Mouse (Mus musculus) liver, adult 2 months (tissue): ENCODE measurements around the gene Pidd1.

Source experiments
- CTCF ChIP-seq: fragments of 200-500 bp; IDR thresholded peaks from 2 replicates; pipeline ENCODE4 v1.5.1; 2011; ENCODE audit warnings: low read depth, low read length, control low read depth
- POLR2A ChIP-seq: fragments of 200-500 bp; IDR thresholded peaks from 2 replicates; pipeline ENCODE4 v1.6.1; 2011; ENCODE audit warnings: low read length, control low read depth; ENCODE audit not compliant: insufficient read depth; ENCODE audit errors: extremely low read depth

DNA sequence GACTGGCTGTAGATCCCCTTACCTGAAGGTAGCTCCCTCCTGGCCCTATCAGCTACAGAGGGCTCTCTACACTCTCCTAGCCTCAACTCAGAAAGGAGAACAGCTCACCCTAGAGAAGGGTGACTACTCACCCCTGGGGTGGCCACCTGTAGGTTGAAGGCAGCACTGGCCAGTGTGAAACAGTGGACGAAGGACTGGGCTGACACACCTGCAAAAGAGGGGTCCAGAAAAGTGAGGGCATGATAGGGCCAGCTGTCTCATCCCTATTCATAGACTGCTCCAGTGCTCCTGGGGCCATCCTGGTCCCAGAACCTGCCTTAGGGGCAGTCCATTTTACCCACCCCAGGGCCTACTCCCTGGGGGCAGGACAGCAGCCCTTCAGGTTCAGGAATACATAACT is 32.2 kb downstream of the Pidd1 start:
- TF ChIP-seq POLR2A (no peak), CTCF (no peak)
